8 mouse cellular contexts compared by ENCODE assay signal in genomic region chr11:102432115-102432843, GRCm38 (mm10). TPM values are rescaled to one million over a fixed set of nuclear protein-coding genes. Genes with fewer than 3 reads are reported as not detected.
DNase-seq lines count a peak whose midpoint lies in the region; ATAC-seq lines count a peak whose summit lies in the region.

No protein-coding gene starts in this region.

- no peak overlapping the region for H3K27ac ChIP-seq in hindbrain, embryonic 13.5 days
- no peak overlapping the region for H3K27ac ChIP-seq in hindbrain, embryonic 11.5 days (ENCODE audit: low read depth, low read length)
- no peak overlapping the region for H3K27ac ChIP-seq in embryonic facial prominence, embryonic 10.5 days (replicated peaks)
- peak overlapping the region; percentile 39; the same call in 1 of the 2 replicates for H3K27ac ChIP-seq in liver, embryonic 13.5 days

- peak overlapping the region; percentile 43; the same call in 1 of the 2 replicates for H3K9ac ChIP-seq in hindbrain, embryonic 13.5 days
- no peak overlapping the region for H3K9ac ChIP-seq in hindbrain, embryonic 11.5 days (ENCODE audit: low read depth, low read length)
- H3K9ac ChIP-seq in liver, embryonic 13.5 days = peak overlapping the region; percentile 47; the same call in 1 of the 2 replicates

- 0 out of 2 replicates have a peak, but pooled peaks cover 7% of the 10 kb centered on the region for H3K27me3 ChIP-seq in hindbrain, embryonic 13.5 days
- no peaks in the 10 kb centered on the region for H3K27me3 ChIP-seq in hindbrain, embryonic 11.5 days (ENCODE audit: control insufficient read depth, insufficient read depth, low read length)
- no peaks in the 10 kb centered on the region; the same call in none of the 2 replicates for H3K27me3 ChIP-seq in embryonic facial prominence, embryonic 10.5 days (replicated peaks; ENCODE audit: low read depth, poor library complexity, severe bottlenecking)
- H3K27me3 ChIP-seq in liver, embryonic 13.5 days = peaks cover 34% of the 10 kb centered on the region
- H3K27me3 ChIP-seq in splenic B cell, adult 2 months (ENCODE audit: control insufficient read depth, insufficient read depth, low read length, poor library complexity, severe bottlenecking) = no peaks in the 10 kb centered on the region

- DNase-seq in hindbrain, embryonic 11.5 days (ENCODE audit: low spot score) = no peak
- peak; percentile 66 for DNase-seq in CD4-positive, CD25-positive, alpha-beta regulatory T cell, adult 2 months (ENCODE audit: low read depth, low spot score)
- DNase-seq in embryonic facial prominence, embryonic 10.5 days (ENCODE audit: low spot score) = no peak
- DNase-seq in liver, embryonic 13.5 days = no peak
- peak; percentile 92 for DNase-seq in splenic B cell, adult 2 months (ENCODE audit: low read depth, low spot score)
- DNase-seq in adipocyte (ENCODE audit: low spot score) = no peak

- no peak overlapping the region for H3K4me3 ChIP-seq in hindbrain, embryonic 13.5 days
- no peak overlapping the region for H3K4me3 ChIP-seq in hindbrain, embryonic 11.5 days (ENCODE audit: low read depth, low read length)
- H3K4me3 ChIP-seq in embryonic facial prominence, embryonic 10.5 days = peak overlapping the region; percentile 30
- peak overlapping the region; percentile 14 for H3K4me3 ChIP-seq in liver, embryonic 13.5 days (replicated peaks)

- peaks cover 57% of the 10 kb centered on the region for H3K4me1 ChIP-seq in hindbrain, embryonic 13.5 days (replicated peaks)
- peaks cover 10% of the 10 kb centered on the region for H3K4me1 ChIP-seq in hindbrain, embryonic 11.5 days (replicated peaks; ENCODE audit: control insufficient read depth, insufficient read depth, low read length)
- H3K4me1 ChIP-seq in embryonic facial prominence, embryonic 10.5 days = peaks cover 47% of the 10 kb centered on the region
- H3K4me1 ChIP-seq in liver, embryonic 13.5 days (replicated peaks) = peaks cover 40% of the 10 kb centered on the region

- 68% methylated on average over 16 of the region's 16 CpGs for WGBS in hindbrain, embryonic 13.5 days
- 66% methylated on average over 16 of the region's 16 CpGs for WGBS in hindbrain, embryonic 11.5 days
- 67% methylated on average over 16 of the region's 16 CpGs for WGBS in embryonic facial prominence, embryonic 10.5 days
- 21% methylated on average over 16 of the region's 16 CpGs for WGBS in liver, embryonic 13.5 days (ENCODE audit: insufficient replicate concordance)

- no peak for ATAC-seq in hindbrain, embryonic 13.5 days (ENCODE audit: low FRiP score)
- no peak for ATAC-seq in hindbrain, embryonic 11.5 days (ENCODE audit: low FRiP score)
- ATAC-seq in liver, embryonic 13.5 days (ENCODE audit: low read depth) = no peak
- no peak for ATAC-seq in inflammation-experienced regulatory T-cells, adult 6 months

- H3K36me3 ChIP-seq in hindbrain, embryonic 13.5 days = peaks cover 38% of the 10 kb centered on the region
- H3K36me3 ChIP-seq in hindbrain, embryonic 11.5 days (ENCODE audit: control insufficient read depth, insufficient read depth, low read length) = no peaks in the 10 kb centered on the region
- H3K36me3 ChIP-seq in embryonic facial prominence, embryonic 10.5 days (replicated peaks) = peaks cover 41% of the 10 kb centered on the region
- H3K36me3 ChIP-seq in liver, embryonic 13.5 days = peaks cover 10% of the 10 kb centered on the region; the same call in 1 of the 2 replicates
- peaks cover 4% of the 10 kb centered on the region for H3K36me3 ChIP-seq in splenic B cell, adult 2 months (ENCODE audit: control insufficient read depth, insufficient read depth, low read length, poor library complexity, severe bottlenecking)

- 0 out of 2 replicates have a peak overlapping the region, but pooled peaks have one; percentile 10 for H3K4me2 ChIP-seq in hindbrain, embryonic 13.5 days
- H3K4me2 ChIP-seq in hindbrain, embryonic 11.5 days (replicated peaks; ENCODE audit: low read depth, low read length) = no peak overlapping the region
- peak overlapping the region; percentile 46 for H3K4me2 ChIP-seq in liver, embryonic 13.5 days

- H3K9me3 ChIP-seq in hindbrain, embryonic 13.5 days = no peaks in the 10 kb centered on the region
- H3K9me3 ChIP-seq in hindbrain, embryonic 11.5 days (ENCODE audit: control insufficient read depth, low read length) = no peaks in the 10 kb centered on the region
- H3K9me3 ChIP-seq in embryonic facial prominence, embryonic 10.5 days = no peaks in the 10 kb centered on the region
- H3K9me3 ChIP-seq in liver, embryonic 13.5 days (replicated peaks) = no peaks in the 10 kb centered on the region

RNA-seq across cellular contexts. Expression of gene Grn, which starts 2.2 kb away (rescaled TPM):
- polyA plus RNA-seq in hindbrain, embryonic 13.5 days (2015; fragmentation: Nextera tagmentation; extraction: Ambion mirVana) = 76.5 and 77.3 TPM in 2 replicates
- 43.3 and 47.2 TPM in 2 replicates for polyA plus RNA-seq in hindbrain, embryonic 11.5 days (2014; fragmentation: Nextera tagmentation; extraction: Ambion mirVana)
- 79.4 and 87.3 TPM in 2 replicates for polyA plus RNA-seq in embryonic facial prominence, embryonic 10.5 days (2016; fragmentation: Nextera tagmentation; extraction: Ambion mirVana)
- polyA plus RNA-seq in liver, embryonic 13.5 days (2015; fragmentation: Nextera tagmentation; extraction: Ambion mirVana) = 59.5 and 63.3 TPM in 2 replicates
- 10 to 100 TPM; 21.8 to 32.1 (median 26.1) TPM for polyA plus RNA-seq in inflammation-experienced regulatory T-cells, adult 6 months (2017; shearing (Covaris generic))

RNA-seq across cellular contexts. Expression of gene Fam171a2, which starts 15.2 kb away (rescaled TPM):
- polyA plus RNA-seq in hindbrain, embryonic 13.5 days (2015; fragmentation: Nextera tagmentation; extraction: Ambion mirVana) = 15.9 and 17.1 TPM in 2 replicates
- polyA plus RNA-seq in hindbrain, embryonic 11.5 days (2014; fragmentation: Nextera tagmentation; extraction: Ambion mirVana) = 10.7 and 11.7 TPM in 2 replicates
- polyA plus RNA-seq in embryonic facial prominence, embryonic 10.5 days (2016; fragmentation: Nextera tagmentation; extraction: Ambion mirVana) = 3.4 and 3.7 TPM in 2 replicates
- 0.25 and 0.41 TPM in 2 replicates for polyA plus RNA-seq in liver, embryonic 13.5 days (2015; fragmentation: Nextera tagmentation; extraction: Ambion mirVana)
- polyA plus RNA-seq in inflammation-experienced regulatory T-cells, adult 6 months (2017; shearing (Covaris generic)) = not detected

RNA-seq across cellular contexts. Expression of gene Slc25a39, which starts 24.5 kb away (rescaled TPM):
- polyA plus RNA-seq in hindbrain, embryonic 13.5 days (2015; fragmentation: Nextera tagmentation; extraction: Ambion mirVana) = 139 and 147 TPM in 2 replicates
- polyA plus RNA-seq in hindbrain, embryonic 11.5 days (2014; fragmentation: Nextera tagmentation; extraction: Ambion mirVana) = 152 and 166 TPM in 2 replicates
- 229 and 241 TPM in 2 replicates for polyA plus RNA-seq in embryonic facial prominence, embryonic 10.5 days (2016; fragmentation: Nextera tagmentation; extraction: Ambion mirVana)
- polyA plus RNA-seq in liver, embryonic 13.5 days (2015; fragmentation: Nextera tagmentation; extraction: Ambion mirVana) = 388 and 390 TPM in 2 replicates
- 10 to 100 TPM; 40.1 to 61.9 (median 53.3) TPM for polyA plus RNA-seq in inflammation-experienced regulatory T-cells, adult 6 months (2017; shearing (Covaris generic))

RNA-seq across cellular contexts. Expression of gene Itga2b, which starts 37.6 kb away (rescaled TPM):
- 5.9 and 6.2 TPM in 2 replicates for polyA plus RNA-seq in hindbrain, embryonic 13.5 days (2015; fragmentation: Nextera tagmentation; extraction: Ambion mirVana)
- 3.9 and 5.5 TPM in 2 replicates for polyA plus RNA-seq in hindbrain, embryonic 11.5 days (2014; fragmentation: Nextera tagmentation; extraction: Ambion mirVana)
- polyA plus RNA-seq in embryonic facial prominence, embryonic 10.5 days (2016; fragmentation: Nextera tagmentation; extraction: Ambion mirVana) = 3.9 and 6.5 TPM in 2 replicates
- 41.8 and 45.1 TPM in 2 replicates for polyA plus RNA-seq in liver, embryonic 13.5 days (2015; fragmentation: Nextera tagmentation; extraction: Ambion mirVana)
- 1 to 10 TPM in 1 of 3 experiments, under 1 TPM in 2; 0.45 to 2.0 (median 0.94) TPM for polyA plus RNA-seq in inflammation-experienced regulatory T-cells, adult 6 months (2017; shearing (Covaris generic))

RNA-seq across cellular contexts. Expression of gene Rundc3a, which starts 39.1 kb away (rescaled TPM):
- polyA plus RNA-seq in hindbrain, embryonic 13.5 days (2015; fragmentation: Nextera tagmentation; extraction: Ambion mirVana) = 135 and 144 TPM in 2 replicates
- 43.3 and 47.8 TPM in 2 replicates for polyA plus RNA-seq in hindbrain, embryonic 11.5 days (2014; fragmentation: Nextera tagmentation; extraction: Ambion mirVana)
- polyA plus RNA-seq in embryonic facial prominence, embryonic 10.5 days (2016; fragmentation: Nextera tagmentation; extraction: Ambion mirVana) = 10.0 and 11.9 TPM in 2 replicates
- polyA plus RNA-seq in liver, embryonic 13.5 days (2015; fragmentation: Nextera tagmentation; extraction: Ambion mirVana) = 1.5 and 1.7 TPM in 2 replicates
- 1 to 10 TPM; 1.8 to 3.2 (median 2.0) TPM for polyA plus RNA-seq in inflammation-experienced regulatory T-cells, adult 6 months (2017; shearing (Covaris generic))

Comparison
In these comparisons a context has a peak if more than half of its experiments do, and no peak if none do; other contexts are left out.
1. H3K4me3 ChIP-seq: peak in embryonic facial prominence, embryonic 10.5 days (single experiment) and liver, embryonic 13.5 days (single experiment); none in hindbrain, embryonic 13.5 days (single experiment) and hindbrain, embryonic 11.5 days (single experiment).
2. DNase-seq: peak in CD4-positive, CD25-positive, alpha-beta regulatory T cell, adult 2 months (single experiment) and splenic B cell, adult 2 months (single experiment); none in hindbrain, embryonic 11.5 days (single experiment), embryonic facial prominence, embryonic 10.5 days (single experiment), liver, embryonic 13.5 days (single experiment) and adipocyte (single experiment).